Mouse (Mus musculus): ENCODE results near the gene Gm47955.
"Not testable (repeated sequence)": the region's sequence is repeated elsewhere in the genome, so short reads cannot be mapped to it uniquely, and the experiment has no call there.

Gene Gm47955

GRCm38 (mm10) chr1:82959870-82960385, at the start of gene Gm47955:
Gm47955 (plus strand) TSS chr1:82960286.
- no peak for DNase-seq

GRCm38 (mm10) chr1:82913025-82913424, 47.1 kb upstream of the Gm47955 start, which contains the start of gene A030005L19Rik:
A030005L19Rik (plus strand) TSS chr1:82913325.
- no peak for DNase-seq

- not testable (repeated sequence) for DNase-seq
Measured at GRCm38 (mm10) chr1:82913434-82913833, 46.7 kb upstream of the Gm47955 start.

GRCm38 (mm10) chr1:82924650-82925049, 35.4 kb upstream of the Gm47955 start, which contains the start of gene A030014E15Rik:
A030014E15Rik (plus strand) TSS chr1:82924917.
- DNase-seq: peak; percentile 90

GRCm38 (mm10) chr1:82930558-82930957, 29.5 kb upstream of the Gm47955 start:
- DNase-seq: not testable (repeated sequence)

- DNase-seq: not testable (repeated sequence)
Measured at GRCm38 (mm10) chr1:82931326-82931725, 28.8 kb upstream of the Gm47955 start, which contains the start of gene Gm6217. Gm6217 (minus strand) TSS chr1:82931399.

- peak; percentile 67 for DNase-seq
Measured at GRCm38 (mm10) chr1:82938666-82939065, 21.4 kb upstream of the Gm47955 start.

- not testable (repeated sequence) for DNase-seq
Measured at GRCm38 (mm10) chr1:82942505-82942904, 17.6 kb upstream of the Gm47955 start.

GRCm38 (mm10) chr1:82943295-82943694, 16.8 kb upstream of the Gm47955 start, which contains the start of gene A030003K21Rik:
A030003K21Rik (minus strand) TSS chr1:82943388.
- DNase-seq: not testable (repeated sequence)

GRCm38 (mm10) chr1:82946029-82946428, 14.1 kb upstream of the Gm47955 start:
- not testable (repeated sequence) for DNase-seq

GRCm38 (mm10) chr1:82948601-82949000, 11.5 kb upstream of the Gm47955 start:
- no peak for DNase-seq

- DNase-seq: not testable (repeated sequence)
Measured at GRCm38 (mm10) chr1:82955913-82956312, 4.2 kb upstream of the Gm47955 start, which contains the start of gene Gm7544. Gm7544 (minus strand) TSS chr1:82956013.

- no peak for DNase-seq
Measured at GRCm38 (mm10) chr1:82966413-82966812, 6.3 kb downstream of the Gm47955 start.

- DNase-seq: peak; percentile 86
Measured at GRCm38 (mm10) chr1:82972046-82972445, 12.0 kb downstream of the Gm47955 start.

GRCm38 (mm10) chr1:82973244-82973643, 13.2 kb downstream of the Gm47955 start:
- no peak for DNase-seq

- DNase-seq: no peak
Measured at GRCm38 (mm10) chr1:82973901-82974300, 13.8 kb downstream of the Gm47955 start.

- no peak for DNase-seq
Measured at GRCm38 (mm10) chr1:82974342-82974741, 14.3 kb downstream of the Gm47955 start.

- no peak for DNase-seq
Measured at GRCm38 (mm10) chr1:82975750-82976149, 15.7 kb downstream of the Gm47955 start.

GRCm38 (mm10) chr1:82977840-82978239, 17.8 kb downstream of the Gm47955 start:
- no peak for DNase-seq

- no peak for DNase-seq
Measured at GRCm38 (mm10) chr1:82986738-82987137, 26.7 kb downstream of the Gm47955 start.

- DNase-seq: no peak
Measured at GRCm38 (mm10) chr1:82987530-82988198, 27.6 kb downstream of the Gm47955 start.

GRCm38 (mm10) chr1:82991062-82991461, 31.0 kb downstream of the Gm47955 start:
- no peak for DNase-seq

GRCm38 (mm10) chr1:82991596-82991995, 31.5 kb downstream of the Gm47955 start:
- DNase-seq: no peak

- DNase-seq: no peak
Measured at GRCm38 (mm10) chr1:82992093-82992492, 32.0 kb downstream of the Gm47955 start.

Data from heart, adult 11 months (tissue).